11 mouse cellular contexts compared by ENCODE assay signal in genomic region chr2:172900954-172901701, GRCm38 (mm10). TPM values are rescaled to one million over a fixed set of nuclear protein-coding genes. Genes with fewer than 3 reads are reported as not detected.
A peak's percentile ranks its signal among the peaks of the same experiment; 100 is the strongest.
DNase-seq lines count a peak whose midpoint lies in the region; ATAC-seq and TF ChIP-seq lines count a peak whose summit lies in the region.
"Had no signal": no experiment of that assay in that cellular context is flagged by ENCODE, and none has a peak within 500 bp of the region (broad histone marks: within the 10 kb centered on the region; RNA-seq: fewer than 3 reads in every experiment).

No protein-coding gene starts in this region.

- H3K36me3 ChIP-seq in embryonic facial prominence, embryonic 11.5 days (replicated peaks; ENCODE audit: control insufficient read depth, insufficient read depth, low read depth, low read length): no peaks in the 10 kb centered on the region; the same call in 1 of the 2 replicates
- H3K36me3 ChIP-seq in kidney, postnatal 0 days (ENCODE audit: insufficient read depth, low read length): no peaks in the 10 kb centered on the region
- 0 out of 2 replicates have a peak, but pooled peaks cover 3% of the 10 kb centered on the region for H3K36me3 ChIP-seq in liver, embryonic 13.5 days

- DNase-seq in CD4-positive, CD25-positive, alpha-beta regulatory T cell, adult 2 months (ENCODE audit: low read depth, low spot score): peak; percentile 16
- peak; percentile 36 for DNase-seq in embryonic facial prominence, embryonic 11.5 days (ENCODE audit: low spot score)
- DNase-seq in kidney, postnatal 0 days (ENCODE audit: low spot score): peak; percentile 62
- DNase-seq in liver, embryonic 13.5 days: no peak
- no peak for DNase-seq in adrenal gland, adult (ENCODE audit: inconsistent age in 2 of 2, low spot score in 1 of 2)
- DNase-seq in adrenal gland, adult 8-10 months: no peak
- no peak for DNase-seq in frontal cortex, postnatal 14 days (ENCODE audit: low spot score in 2 of 2)
- DNase-seq: gastrocnemius, postnatal 10 days had no signal

- WGBS in embryonic facial prominence, embryonic 11.5 days: 60% methylated on average over 10 of the region's 10 CpGs
- WGBS in kidney, postnatal 0 days: 36% methylated on average over 10 of the region's 10 CpGs
- 58% methylated on average over 10 of the region's 10 CpGs for WGBS in liver, embryonic 13.5 days (ENCODE audit: insufficient replicate concordance)

- H3K27ac ChIP-seq in embryonic facial prominence, embryonic 11.5 days (replicated peaks; ENCODE audit: low read depth, low read length): no peak overlapping the region
- peak overlapping the region; percentile 74 for H3K27ac ChIP-seq in kidney, postnatal 0 days
- H3K27ac ChIP-seq in liver, embryonic 13.5 days: no peak overlapping the region

- H3K9me3 ChIP-seq in embryonic facial prominence, embryonic 11.5 days (replicated peaks; ENCODE audit: control insufficient read depth, low read length): no peaks in the 10 kb centered on the region
- H3K9me3 ChIP-seq in kidney, postnatal 0 days (replicated peaks; ENCODE audit: low read length): no peaks in the 10 kb centered on the region
- no peaks in the 10 kb centered on the region for H3K9me3 ChIP-seq in liver, embryonic 13.5 days (replicated peaks)

- no peak overlapping the region for H3K4me2 ChIP-seq in embryonic facial prominence, embryonic 11.5 days (ENCODE audit: low read depth, low read length)
- H3K4me2 ChIP-seq in kidney, postnatal 0 days (ENCODE audit: low read length): no peak overlapping the region
- H3K4me2 ChIP-seq in liver, embryonic 13.5 days: no peak overlapping the region

- no peak overlapping the region for H3K4me3 ChIP-seq in embryonic facial prominence, embryonic 11.5 days (ENCODE audit: low read depth, low read length)
- no peak overlapping the region for H3K4me3 ChIP-seq in kidney, postnatal 0 days (replicated peaks; ENCODE audit: low read depth, low read length)
- H3K4me3 ChIP-seq in liver, embryonic 13.5 days (replicated peaks): no peak overlapping the region

- H3K27me3 ChIP-seq in embryonic facial prominence, embryonic 11.5 days (ENCODE audit: control insufficient read depth, insufficient read depth, low read length): no peaks in the 10 kb centered on the region
- H3K27me3 ChIP-seq in kidney, postnatal 0 days (ENCODE audit: insufficient read depth, low read length): no peaks in the 10 kb centered on the region
- H3K27me3 ChIP-seq in liver, embryonic 13.5 days: no peaks in the 10 kb centered on the region

- peak; percentile 24; the same call in 1 of the 2 replicates for TF ChIP-seq CTCF in kidney, postnatal 0 days (IDR thresholded peaks at IDR 0.05; ENCODE audit: low read depth)

- H3K9ac ChIP-seq in embryonic facial prominence, embryonic 11.5 days (replicated peaks; ENCODE audit: low read length): no peak overlapping the region
- no peak overlapping the region for H3K9ac ChIP-seq in kidney, postnatal 0 days (ENCODE audit: low read depth, low read length)
- no peak overlapping the region for H3K9ac ChIP-seq in liver, embryonic 13.5 days

- H3K4me1 ChIP-seq in embryonic facial prominence, embryonic 11.5 days (ENCODE audit: control insufficient read depth, insufficient read depth, low read length): peaks cover 3% of the 10 kb centered on the region; the same call in 1 of the 2 replicates
- H3K4me1 ChIP-seq in kidney, postnatal 0 days (replicated peaks; ENCODE audit: insufficient read depth, low read length): no peaks in the 10 kb centered on the region
- peaks cover 14% of the 10 kb centered on the region for H3K4me1 ChIP-seq in liver, embryonic 13.5 days (replicated peaks)

- ATAC-seq in CD4-positive, CD25-positive, alpha-beta regulatory T cell, adult 4 months: no peak
- peak; percentile 21; the same call in 1 of the 2 replicates for ATAC-seq in embryonic facial prominence, embryonic 11.5 days (replicated peaks; ENCODE audit: insufficient number of reproducible peaks, low FRiP score, low TSS enrichment, low read depth)
- peak; percentile 89 for ATAC-seq in kidney, postnatal 0 days (replicated peaks; ENCODE audit: low FRiP score, low read depth)
- ATAC-seq in liver, embryonic 13.5 days (ENCODE audit: low read depth): peak; percentile 65
- ATAC-seq: inflammation-experienced regulatory T-cells, adult 6 months; lung, postnatal 0 days had no signal

RNA-seq across cellular contexts. Expression of gene Bmp7, which starts 39.0 kb away (rescaled TPM):
- 10 to 100 TPM; 11.6 to 18.9 TPM for polyA plus RNA-seq in CD4-positive, CD25-positive, alpha-beta regulatory T cell, adult 4 months (2017; shearing (Covaris generic))
- 26.2 and 26.6 TPM in 2 replicates for polyA plus RNA-seq in embryonic facial prominence, embryonic 11.5 days (2014; fragmentation: Nextera tagmentation; extraction: Ambion mirVana)
- polyA plus RNA-seq in kidney, postnatal 0 days (2015; fragmentation: Nextera tagmentation; extraction: Ambion mirVana): 33.7 and 35.8 TPM in 2 replicates
- 2.2 and 2.6 TPM in 2 replicates for polyA plus RNA-seq in liver, embryonic 13.5 days (2015; fragmentation: Nextera tagmentation; extraction: Ambion mirVana)
- total RNA-seq in adrenal gland, adult 8-10 months (2022): 100 to 1,000 TPM in 2 of 4 experiments, 10 to 100 TPM in 2; 39.9 to 107 (median 72.1) TPM

Comparison
In these comparisons a context has a peak if more than half of its experiments do, and no peak if none do; other contexts are left out.
1. DNase-seq: peak in CD4-positive, CD25-positive, alpha-beta regulatory T cell, adult 2 months (single experiment), embryonic facial prominence, embryonic 11.5 days (single experiment) and kidney, postnatal 0 days (single experiment); none in liver, embryonic 13.5 days (single experiment), adrenal gland, adult (0 of 2), adrenal gland, adult 8-10 months (single experiment) and frontal cortex, postnatal 14 days (0 of 2).